Mouse (Mus musculus) spleen, adult 2 months (tissue): ENCODE measurements around the gene Npnt.

ENCODE experiments used
- CTCF ChIP-seq: fragments of 200-500 bp; IDR thresholded peaks from 2 replicates; pipeline ENCODE4 v1.5.1; 2011; ENCODE audit warnings: mild to moderate bottlenecking, inconsistent platforms; ENCODE audit not compliant: insufficient read depth, insufficient read length, insufficient replicate concordance; ENCODE audit errors: extremely low read depth
- POLR2A ChIP-seq: fragments of 200-500 bp; IDR thresholded peaks from 2 replicates; pipeline ENCODE4 v1.6.1; 2011; ENCODE audit warnings: low read depth, low read length, inconsistent platforms

- TF ChIP-seq CTCF (no peak), POLR2A (no peak)
Observed at GRCm38 (mm10) chr3:132854271-132854670, 95.8 kb downstream of the Npnt start.
